Mouse (Mus musculus) embryonic facial prominence, embryonic 12.5 days (tissue): Measurements from ENCODE around the gene Utp14b. TPM values are rescaled to one million over a fixed set of nuclear protein-coding genes. Genes with fewer than 3 reads are reported as not detected.

Source experiments
- ATAC-seq: fragments of 200-750 bp; cut with Nextera tagmentation; 2 replicates; pipeline ENCODE4 v1.8.0; 2017; ENCODE audit not compliant: insufficient number of reproducible peaks, insufficient read depth, low FRiP score, low TSS enrichment
- H3K27ac ChIP-seq: fragments of 300-500 bp; sonication (generic); 2 replicates; pipeline ENCODE4 v1.5.1; 2016; ENCODE audit warnings: mild to moderate bottlenecking
- H3K27me3 ChIP-seq: fragments of 300-500 bp; sonication (generic); 2 replicates; pipeline ENCODE4 v1.6.1; 2016; ENCODE audit warnings: mild to moderate bottlenecking, moderate library complexity
- H3K36me3 ChIP-seq: fragments of 300-500 bp; sonication (generic); 2 replicates; pipeline ENCODE4 v1.6.1; 2016; ENCODE audit warnings: mild to moderate bottlenecking
- H3K4me1 ChIP-seq: fragments of 300-500 bp; sonication (generic); 2 replicates; pipeline ENCODE4 v1.6.1; 2016
- H3K4me2 ChIP-seq: fragments of 300-500 bp; sonication (generic); replicated peaks from 2 replicates; pipeline ENCODE4 v1.6.1; 2016; ENCODE audit warnings: mild to moderate bottlenecking, moderate library complexity
- H3K4me3 ChIP-seq: fragments of 300-500 bp; sonication (generic); 2 replicates; pipeline ENCODE4 v1.5.1; 2016; ENCODE audit warnings: mild to moderate bottlenecking
- H3K9ac ChIP-seq: fragments of 300-500 bp; sonication (generic); 2 replicates; pipeline ENCODE4 v1.6.1; 2016; ENCODE audit warnings: mild to moderate bottlenecking, moderate library complexity
- H3K9me3 ChIP-seq: fragments of 300-500 bp; sonication (generic); 2 replicates; pipeline ENCODE4 v1.6.1; 2016; ENCODE audit warnings: mild to moderate bottlenecking, moderate library complexity
- WGBS: fragments of 180-500 bp; shearing (Covaris S2); methylation state at CpG from one replicate; pipeline ENCODE4 v1.1.7; 2016; 5-methylcytosine and 5-hydroxymethylcytosine counted together
- polyA plus RNA-seq: library from polyadenylated mRNA; unstranded; fragments of >200 nt; fragmentation: Nextera tagmentation; extraction: Ambion mirVana; gene quantifications from 2 replicates; pipeline ENCODE4 v1.2.1, GENCODE M21; 2016

Gene Utp14b
- polyA plus RNA-seq, 1 experiment from 2014 or later = 5.7 TPM

- 91% methylated on average over 9 of the region's 9 CpGs for WGBS
- H3K4me2 ChIP-seq = no peak overlapping the region
- H3K4me1 ChIP-seq = no peaks in the 10 kb centered on the region
- no peaks in the 10 kb centered on the region for H3K27me3 ChIP-seq
- peaks cover 74% of the 10 kb centered on the region for H3K36me3 ChIP-seq
- no peak overlapping the region for H3K4me3 ChIP-seq
- H3K9ac ChIP-seq = no peak overlapping the region
- no peak overlapping the region for H3K27ac ChIP-seq
- no peaks in the 10 kb centered on the region for H3K9me3 ChIP-seq
- ATAC-seq = no peak
Measured at GRCm38 (mm10) chr1:78694503-78695258, 36.8 kb downstream of the Utp14b start.

- Histone ChIP-seq H3K27ac (no peak overlapping the region), H3K9ac (no peak overlapping the region), H3K27me3 (no peaks in the 10 kb centered on the region), H3K4me3 (no peak overlapping the region), H3K36me3 (peaks cover 73% of the 10 kb centered on the region), H3K9me3 (no peaks in the 10 kb centered on the region), H3K4me1 (no peaks in the 10 kb centered on the region), H3K4me2 (no peak overlapping the region)
- 90% methylated on average over 2 of the region's 2 CpGs for whole genome bisulfite sequencing
- no peak for ATAC-seq
Measured at GRCm38 (mm10) chr1:78696305-78696704, 38.5 kb downstream of the Utp14b start.

DNA sequence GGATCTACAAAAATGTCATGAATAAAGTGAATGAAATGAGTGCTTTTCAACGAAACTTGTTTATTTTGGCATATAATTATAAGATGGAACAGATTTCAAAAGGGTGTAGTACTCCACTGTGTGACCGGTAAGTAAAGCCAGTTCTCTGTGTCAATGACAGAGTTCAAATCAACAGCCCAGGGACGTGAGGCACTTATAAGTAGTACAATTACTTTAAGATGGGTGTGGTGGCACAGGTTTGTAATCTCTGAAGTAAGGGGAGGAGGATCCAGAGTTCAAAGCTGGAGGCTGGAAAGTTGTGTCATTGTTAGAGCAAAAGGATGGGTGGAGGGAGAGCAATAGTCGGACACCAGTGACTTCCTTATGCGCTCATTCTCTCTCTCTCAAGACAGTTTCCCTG is 39.1 kb downstream of the Utp14b start:
- no peaks in the 10 kb centered on the region for H3K4me1 ChIP-seq
- WGBS = 84% methylated on average over 5 of the region's 5 CpGs
- no peak overlapping the region for H3K4me2 ChIP-seq
- H3K27me3 ChIP-seq = no peaks in the 10 kb centered on the region
- H3K36me3 ChIP-seq = peaks cover 74% of the 10 kb centered on the region
- H3K27ac ChIP-seq = no peak overlapping the region
- no peak overlapping the region for H3K4me3 ChIP-seq
- no peaks in the 10 kb centered on the region for H3K9me3 ChIP-seq
- no peak for ATAC-seq
- no peak overlapping the region for H3K9ac ChIP-seq

DNA sequence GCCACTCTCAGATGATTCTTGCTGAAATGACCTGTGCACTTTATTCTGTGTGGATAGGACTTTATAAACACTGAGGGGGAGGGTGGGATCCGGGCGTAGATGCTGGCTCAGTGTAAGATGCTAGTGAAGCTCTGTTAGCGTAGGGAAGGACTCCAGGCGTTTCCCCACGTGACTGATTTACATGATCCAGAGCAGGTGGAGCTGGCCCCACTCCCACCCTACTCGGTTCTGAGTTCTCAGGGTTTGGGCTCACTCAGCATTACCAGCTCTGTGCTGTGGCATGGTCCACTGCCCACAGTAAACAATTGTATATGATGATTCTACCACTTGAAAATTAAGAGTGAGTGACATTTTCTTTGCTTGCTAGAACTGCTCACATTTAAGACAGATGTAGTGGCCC is 40.3 kb downstream of the Utp14b start:
- H3K4me3 ChIP-seq = no peak overlapping the region
- no peaks in the 10 kb centered on the region for H3K9me3 ChIP-seq
- no peaks in the 10 kb centered on the region for H3K27me3 ChIP-seq
- peaks cover 75% of the 10 kb centered on the region for H3K36me3 ChIP-seq
- H3K27ac ChIP-seq = no peak overlapping the region
- no peak overlapping the region for H3K9ac ChIP-seq
- 76% methylated on average over 6 of the region's 6 CpGs for WGBS
- no peak for ATAC-seq
- H3K4me2 ChIP-seq = no peak overlapping the region
- H3K4me1 ChIP-seq = no peaks in the 10 kb centered on the region

DNA sequence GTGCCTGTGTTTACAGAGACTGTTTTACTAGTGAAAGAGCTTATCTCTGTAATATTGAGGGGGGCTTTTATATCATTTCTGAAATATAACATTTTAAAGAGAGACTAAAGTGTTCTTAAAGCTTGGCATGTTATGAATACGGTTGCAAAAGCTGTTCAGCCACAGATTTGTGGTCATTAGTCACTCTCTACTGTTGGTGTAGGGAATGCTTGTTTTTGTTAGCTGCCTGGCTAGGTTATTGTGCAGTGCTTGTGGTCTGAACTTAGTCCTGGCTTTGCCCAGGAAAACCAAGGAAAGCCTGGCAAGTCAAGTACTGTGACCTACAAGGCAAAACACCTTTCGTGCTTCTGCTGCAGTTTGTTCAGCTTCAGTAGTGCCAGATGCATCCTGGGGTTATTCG is 43.9 kb downstream of the Utp14b start:
- Histone ChIP-seq H3K4me2 (no peak overlapping the region), H3K4me3 (no peak overlapping the region), H3K9ac (no peak overlapping the region), H3K36me3 (peaks cover 72% of the 10 kb centered on the region), H3K27ac (no peak overlapping the region), H3K27me3 (no peaks in the 10 kb centered on the region), H3K9me3 (no peaks in the 10 kb centered on the region), H3K4me1 (no peaks in the 10 kb centered on the region)
- 90% methylated on average over 3 of the region's 3 CpGs for WGBS
- ATAC-seq = no peak

GRCm38 (mm10) chr1:78702282-78702963 is 44.6 kb downstream of the Utp14b start:
- WGBS = 84% methylated on average over 14 of the region's 14 CpGs
- peaks cover 66% of the 10 kb centered on the region for H3K36me3 ChIP-seq

GRCm38 (mm10) chr1:78702964-78703285 is 45.1 kb downstream of the Utp14b start:
- no peak overlapping the region for H3K9ac ChIP-seq
- WGBS = 92% methylated on average over 2 of the region's 2 CpGs
- no peak overlapping the region for H3K4me2 ChIP-seq
- no peak overlapping the region for H3K27ac ChIP-seq
- H3K4me3 ChIP-seq = no peak overlapping the region
- ATAC-seq = no peak
- no peaks in the 10 kb centered on the region for H3K9me3 ChIP-seq
- H3K36me3 ChIP-seq = peaks cover 63% of the 10 kb centered on the region
- no peaks in the 10 kb centered on the region for H3K27me3 ChIP-seq
- no peaks in the 10 kb centered on the region for H3K4me1 ChIP-seq

More at GRCm38 (mm10) chr1:78702282-78702963, 44.6 kb downstream of the Utp14b start:
- no peak for ATAC-seq
- Histone ChIP-seq H3K4me1 (no peaks in the 10 kb centered on the region), H3K27ac (no peak overlapping the region), H3K9me3 (no peaks in the 10 kb centered on the region), H3K9ac (no peak overlapping the region), H3K4me3 (no peak overlapping the region), H3K27me3 (no peaks in the 10 kb centered on the region), H3K4me2 (no peak overlapping the region)

- no peak for ATAC-seq
- 80% methylated on average over 10 of the region's 10 CpGs for WGBS
- no peak overlapping the region for H3K27ac ChIP-seq
- H3K36me3 ChIP-seq = peaks cover 37% of the 10 kb centered on the region
- H3K4me2 ChIP-seq = no peak overlapping the region
- H3K4me3 ChIP-seq = no peak overlapping the region
- no peak overlapping the region for H3K9ac ChIP-seq
- H3K27me3 ChIP-seq = no peaks in the 10 kb centered on the region
- H3K9me3 ChIP-seq = no peaks in the 10 kb centered on the region
- no peaks in the 10 kb centered on the region for H3K4me1 ChIP-seq
Measured at GRCm38 (mm10) chr1:78706338-78706737, 48.5 kb downstream of the Utp14b start.

GRCm38 (mm10) chr1:78707280-78707679 is 49.4 kb downstream of the Utp14b start:
- no peak overlapping the region for H3K4me3 ChIP-seq
- H3K27me3 ChIP-seq = no peaks in the 10 kb centered on the region
- no peaks in the 10 kb centered on the region for H3K9me3 ChIP-seq
- ATAC-seq = no peak
- no peak overlapping the region for H3K27ac ChIP-seq
- H3K4me2 ChIP-seq = no peak overlapping the region
- no peaks in the 10 kb centered on the region for H3K4me1 ChIP-seq
- 63% methylated on average over 4 of the region's 4 CpGs for WGBS
- H3K9ac ChIP-seq = no peak overlapping the region
- H3K36me3 ChIP-seq = peaks cover 28% of the 10 kb centered on the region

- H3K9ac ChIP-seq = no peak overlapping the region
- H3K36me3 ChIP-seq = 0 out of 2 replicates have a peak, but pooled peaks cover 5% of the 10 kb centered on the region
- no peaks in the 10 kb centered on the region for H3K27me3 ChIP-seq
- no peak overlapping the region for H3K27ac ChIP-seq
- H3K4me1 ChIP-seq = no peaks in the 10 kb centered on the region
- no peak overlapping the region for H3K4me2 ChIP-seq
- no peak for ATAC-seq
- no peaks in the 10 kb centered on the region for H3K9me3 ChIP-seq
- no peak overlapping the region for H3K4me3 ChIP-seq
Measured at GRCm38 (mm10) chr1:78710026-78710425, 52.2 kb downstream of the Utp14b start.

DNA sequence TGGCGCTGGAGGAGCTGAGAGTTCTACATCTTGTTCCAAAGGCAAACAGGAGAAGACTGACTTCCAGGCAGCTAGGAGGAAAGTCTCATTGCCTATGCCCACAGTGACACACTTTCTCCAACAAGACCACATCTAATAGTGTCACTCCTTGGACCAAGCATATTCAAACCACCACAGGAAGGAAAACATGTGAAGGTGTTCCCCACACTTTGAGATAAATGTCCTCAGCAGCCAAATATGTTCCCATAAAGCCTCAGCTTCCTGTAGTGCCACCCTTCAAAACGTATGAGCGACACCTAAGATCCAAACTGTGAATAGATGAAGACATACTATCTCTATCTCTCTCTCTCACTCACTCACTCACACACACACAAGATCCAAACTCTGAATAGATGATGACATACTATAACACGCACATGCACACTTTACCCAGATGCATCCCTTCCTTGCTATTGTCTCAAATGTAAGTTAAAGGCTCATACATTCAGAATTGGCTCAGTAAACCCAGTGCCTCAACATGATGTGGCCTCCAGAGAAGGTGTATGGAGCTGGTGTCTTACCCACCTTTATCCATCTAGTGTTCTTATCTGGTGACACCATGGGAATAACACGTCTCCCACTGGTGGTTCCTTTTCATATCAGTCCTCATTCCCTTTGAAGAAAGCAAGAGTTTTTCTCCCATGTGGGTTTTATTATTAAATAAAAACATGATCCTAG is 52.9 kb downstream of the Utp14b start:
- Histone ChIP-seq H3K27me3 (no peaks in the 10 kb centered on the region), H3K4me3 (no peak overlapping the region), H3K4me1 (peaks cover 3% of the 10 kb centered on the region), H3K36me3 (0 out of 2 replicates have a peak, but pooled peaks cover 5% of the 10 kb centered on the region), H3K4me2 (no peak overlapping the region), H3K9me3 (no peaks in the 10 kb centered on the region), H3K27ac (no peak overlapping the region), H3K9ac (no peak overlapping the region)
- 82% methylated on average over 5 of the region's 5 CpGs for WGBS
- ATAC-seq = no peak
